Mouse (Mus musculus): ENCODE measurements around the gene Teddm2. TPM values are rescaled to one million over a fixed set of nuclear protein-coding genes. Genes with fewer than 3 reads are reported as not detected.

Gene Teddm2
- polyA plus RNA-seq, 1 experiment from 2014 or later = 0.18 TPM

DNA sequence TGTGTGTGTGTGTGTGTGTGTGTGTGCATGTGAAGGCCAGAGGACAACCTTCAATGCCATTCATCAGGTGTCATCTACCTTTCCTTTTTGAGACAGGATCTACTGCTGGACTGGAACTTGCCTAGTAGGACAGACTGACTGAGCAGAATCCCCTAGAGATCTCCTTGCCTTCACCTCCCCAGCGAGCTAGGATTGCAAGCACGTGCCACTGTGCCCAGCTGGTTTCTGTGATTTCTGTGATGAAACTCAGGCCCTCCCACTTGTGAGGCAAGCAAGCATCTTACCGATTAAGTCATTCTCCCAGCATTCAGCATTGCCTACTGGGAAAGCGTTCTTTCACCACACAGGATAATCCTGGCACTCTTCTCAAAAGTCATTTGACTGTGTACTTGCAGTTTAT lies 69.3 kb downstream of the Teddm2 start:
- no peak for DNase-seq (ENCODE audit: low read depth, low spot score)
- H3K27me3 ChIP-seq = no peaks in the 10 kb centered on the region
- ATAC-seq = no peak
- POLR2A ChIA-PET = no interaction called here
- CTCF ChIA-PET = no interaction called here
- no peak for TF ChIP-seq CTCF (IDR thresholded peaks at IDR 0.05)
- in situ Hi-C loops (cut with MboI; ENCODE audit: low pct_unique_long_range_greater_than_20kb) = no loop called here

GRCm38 (mm10) chr1:153820216-153820615 lies 79.8 kb downstream of the Teddm2 start:
- ChIA-PET CTCF (interaction anchor here (1.4 to 1.5 kb wide), 3 partner anchors 11 to 13 kb away, joined by 3 to 5 read pairs (median 4); no protein-coding TSS in a partner anchor), POLR2A (no interaction called here)
- no peak for DNase-seq (ENCODE audit: low read depth, low spot score)

GRCm38 (mm10) chr1:153814278-153814677 lies 85.8 kb downstream of the Teddm2 start:
- in situ Hi-C loops (cut with MboI; ENCODE audit: low pct_unique_long_range_greater_than_20kb) = no loop called here
- no peak for TF ChIP-seq CTCF (IDR thresholded peaks at IDR 0.05)
- H3K27me3 ChIP-seq = peaks cover 21% of the 10 kb centered on the region
- POLR2A ChIA-PET = no interaction called here
- no peak for ATAC-seq
- CTCF ChIA-PET = no interaction called here
- no peak for DNase-seq (ENCODE audit: low read depth, low spot score)

More at GRCm38 (mm10) chr1:153820216-153820615, 79.8 kb downstream of the Teddm2 start:
- peaks cover 8% of the 10 kb centered on the region for H3K27me3 ChIP-seq
- TF ChIP-seq CTCF (IDR thresholded peaks at IDR 0.05) = no peak
- ATAC-seq = no peak
- in situ Hi-C loops (cut with MboI; ENCODE audit: low pct_unique_long_range_greater_than_20kb) = no loop called here

- POLR2A ChIA-PET = no interaction called here
- DNase-seq (ENCODE audit: low read depth, low spot score) (peak; percentile 10), ATAC-seq (peak; percentile 39)
- in situ Hi-C loops (cut with MboI; ENCODE audit: low pct_unique_long_range_greater_than_20kb) = no loop called here
- CTCF ChIA-PET = interaction anchor here (0.7 to 3.0 kb wide), 9 partner anchors 12 to 257 kb away, joined by 3 to 18 read pairs (median 4); partner anchors contain the start of gene Rnasel
- H3K27me3 ChIP-seq = peaks cover 16% of the 10 kb centered on the region
- peak; percentile 86 for TF ChIP-seq CTCF (IDR thresholded peaks at IDR 0.05)
These were observed 92.5 kb downstream of the Teddm2 start for GRCm38 (mm10) chr1:153807390-153807993.

DNA sequence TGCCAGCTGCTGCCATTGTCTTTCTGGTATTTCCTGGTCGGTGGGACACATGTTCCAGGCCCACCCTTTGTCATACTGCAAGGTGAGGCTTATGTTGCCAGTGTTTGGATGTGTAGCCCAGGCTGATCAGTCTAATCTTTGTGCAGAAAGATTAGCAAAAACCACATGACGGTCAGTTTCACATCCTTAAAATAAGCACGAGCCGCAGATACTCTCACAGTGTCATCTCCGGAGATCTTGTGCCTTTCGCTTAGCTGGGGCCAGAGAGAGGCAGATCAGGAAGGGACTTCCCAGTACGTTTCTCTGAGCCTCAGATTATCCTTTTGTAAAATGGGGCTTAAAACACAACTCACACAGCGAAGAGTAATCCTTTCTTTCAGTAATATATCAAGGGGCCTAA lies 96.5 kb downstream of the Teddm2 start:
- POLR2A ChIA-PET = no interaction called here
- in situ Hi-C loops (cut with MboI; ENCODE audit: low pct_unique_long_range_greater_than_20kb) = no loop called here
- no peaks in the 10 kb centered on the region for H3K27me3 ChIP-seq
- no peak for TF ChIP-seq CTCF (IDR thresholded peaks at IDR 0.05)
- DNase-seq (ENCODE audit: low read depth, low spot score) (no peak), ATAC-seq (no peak)
- CTCF ChIA-PET = no interaction called here

DNA sequence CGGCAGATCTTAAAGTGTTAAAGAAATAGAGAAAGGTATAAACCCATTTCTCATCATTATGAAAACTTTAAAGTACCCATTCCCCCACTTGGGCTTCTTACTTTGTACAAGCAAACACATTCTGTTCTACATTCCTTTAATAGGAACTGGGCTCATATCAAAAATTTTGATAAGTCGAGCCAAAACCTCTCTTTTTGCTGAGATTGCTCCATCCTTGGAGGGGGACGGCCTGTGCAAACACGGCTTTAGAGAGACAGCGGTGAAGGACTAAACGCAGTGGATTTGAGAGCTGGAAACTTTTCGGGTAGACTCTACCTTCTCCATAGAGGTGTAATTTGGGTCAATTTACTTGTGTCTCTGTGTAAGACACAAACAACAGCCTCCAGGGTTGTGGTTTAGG lies 97.3 kb downstream of the Teddm2 start:
- in situ Hi-C loops (cut with MboI; ENCODE audit: low pct_unique_long_range_greater_than_20kb) = no loop called here
- ChIA-PET POLR2A (interaction anchor here (0.5 kb wide), 1 partner anchor 323 kb away, joined by 3 read pairs; no protein-coding TSS in a partner anchor), CTCF (no interaction called here)
- DNase-seq (ENCODE audit: low read depth, low spot score) (no peak), ATAC-seq (no peak)
- no peak for TF ChIP-seq CTCF (IDR thresholded peaks at IDR 0.05)
- no peaks in the 10 kb centered on the region for H3K27me3 ChIP-seq

Other genes starting within 250 kb of the Teddm2 start
- gene Rgs8, start 247.2 kb downstream of the Teddm2 start, polyA plus RNA-seq (2021) = 0.53 TPM
- 0.03 TPM for gene Rgs16, start 159.9 kb downstream of the Teddm2 start, polyA plus RNA-seq (2021)
- 8.1 TPM for gene Rnasel, start 150.8 kb downstream of the Teddm2 start, polyA plus RNA-seq (2021)
- gene Rgsl1, start 56.1 kb downstream of the Teddm2 start, polyA plus RNA-seq (2021) = 0.05 TPM
- gene Teddm1b, start 25.9 kb downstream of the Teddm2 start, polyA plus RNA-seq (2021) = 0.09 TPM
- not detected for gene Teddm1a, start 8.5 kb downstream of the Teddm2 start, polyA plus RNA-seq (2021)
- gene Glul, start 284 bp downstream of the Teddm2 start, polyA plus RNA-seq (2021) = 60.5 TPM

Data from Patski (cell line).